Mouse (Mus musculus): ENCODE measurements around the gene Sdk2. TPM values are rescaled to one million over a fixed set of nuclear protein-coding genes. Genes with fewer than 3 reads are reported as not detected.
A peak's percentile ranks its signal among the peaks of the same experiment; 100 is the strongest.

Sdk2 gene
- 2.0 and 2.5 TPM in 2 replicates for polyA plus RNA-seq (2015; fragmentation: Nextera tagmentation; extraction: Ambion mirVana)

GRCm38 (mm10) chr11:114066951-114067762 is at the start of gene Sdk2:
Gene Sdk2, minus strand, starts transcription at chr11:114067046.
- Histone ChIP-seq H3K4me2 (ENCODE audit: low read depth, low read length) (peak within 1 kb of the TSS; percentile 97), H3K9me3 (replicated peaks; ENCODE audit: control insufficient read depth, low read length) (no peaks in the 10 kb centered on the region), H3K27ac (ENCODE audit: low read length) (peak within 1 kb of the TSS; percentile 87), H3K36me3 (ENCODE audit: control insufficient read depth, insufficient read depth, low read length) (no peaks in the 10 kb centered on the region), H3K27me3 (ENCODE audit: control insufficient read depth, insufficient read depth, low read length) (peaks cover 17% of the 10 kb centered on the region), H3K4me3 (replicated peaks; ENCODE audit: low read length) (peak within 1 kb of the TSS; percentile 68), H3K9ac (ENCODE audit: low read length) (peak within 1 kb of the TSS; percentile 77), H3K4me1 (ENCODE audit: control insufficient read depth, insufficient read depth, low read length) (peaks cover 18% of the 10 kb centered on the region)
- WGBS = 2% methylated on average over 46 of the region's 52 CpGs
- peak; percentile 79 for ATAC-seq (ENCODE audit: insufficient read depth, low FRiP score)

DNA sequence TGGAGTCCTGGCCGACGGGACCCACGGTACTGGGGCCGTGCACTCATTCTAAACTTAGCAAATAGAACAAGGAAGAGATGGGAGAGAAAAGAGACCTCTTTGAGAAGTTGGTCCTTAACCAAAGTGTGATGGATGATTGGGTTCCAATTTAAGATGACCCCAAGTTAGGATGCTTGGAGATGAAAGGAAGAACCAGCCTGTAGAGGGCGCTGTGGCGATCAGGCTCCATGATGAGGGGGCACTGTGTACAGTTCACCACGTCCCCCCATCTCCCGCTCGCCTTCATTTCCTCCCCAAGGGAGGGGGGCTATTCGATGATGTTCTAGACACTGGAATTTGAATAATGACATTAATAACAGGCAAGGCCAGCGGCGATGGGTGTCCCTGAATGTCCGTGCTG is 48.2 kb upstream of the Sdk2 start:
- Histone ChIP-seq H3K4me1 (ENCODE audit: control insufficient read depth, insufficient read depth, low read length) (no peaks in the 10 kb centered on the region), H3K4me3 (replicated peaks; ENCODE audit: low read length) (no peak overlapping the region), H3K9ac (ENCODE audit: low read length) (no peak overlapping the region), H3K36me3 (ENCODE audit: control insufficient read depth, insufficient read depth, low read length) (no peaks in the 10 kb centered on the region), H3K4me2 (ENCODE audit: low read depth, low read length) (no peak overlapping the region), H3K27ac (ENCODE audit: low read length) (no peak overlapping the region), H3K27me3 (ENCODE audit: control insufficient read depth, insufficient read depth, low read length) (no peaks in the 10 kb centered on the region), H3K9me3 (replicated peaks; ENCODE audit: control insufficient read depth, low read length) (no peaks in the 10 kb centered on the region)
- ATAC-seq (ENCODE audit: insufficient read depth, low FRiP score) = no peak
- 76% methylated on average over 13 of the region's 13 CpGs for WGBS

DNA sequence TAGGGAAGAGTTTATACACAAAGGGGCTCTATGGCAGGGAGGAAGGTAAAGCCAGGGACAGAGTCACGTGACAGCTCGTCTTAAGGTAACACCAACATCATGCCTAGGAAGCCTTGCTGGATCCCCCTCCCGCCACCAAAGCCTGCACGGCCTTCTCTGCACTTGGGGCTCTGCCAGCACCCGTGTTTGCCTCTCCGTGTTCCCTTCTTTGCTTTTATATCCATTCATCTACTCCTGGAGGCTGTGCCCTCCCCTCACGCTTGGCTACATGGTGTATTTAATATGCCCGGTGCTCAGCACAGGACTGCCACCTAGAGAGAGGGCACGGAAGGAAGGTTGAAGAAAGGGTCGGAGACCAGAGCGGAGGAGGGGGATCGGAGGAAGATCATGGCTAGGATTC is 47.8 kb upstream of the Sdk2 start:
- 58% methylated on average over 12 of the region's 12 CpGs for WGBS
- Histone ChIP-seq H3K4me1 (ENCODE audit: control insufficient read depth, insufficient read depth, low read length) (no peaks in the 10 kb centered on the region), H3K9ac (ENCODE audit: low read length) (no peak overlapping the region), H3K4me3 (replicated peaks; ENCODE audit: low read length) (no peak overlapping the region), H3K36me3 (ENCODE audit: control insufficient read depth, insufficient read depth, low read length) (no peaks in the 10 kb centered on the region), H3K4me2 (ENCODE audit: low read depth, low read length) (no peak overlapping the region), H3K27me3 (ENCODE audit: control insufficient read depth, insufficient read depth, low read length) (no peaks in the 10 kb centered on the region), H3K27ac (ENCODE audit: low read length) (no peak overlapping the region), H3K9me3 (replicated peaks; ENCODE audit: control insufficient read depth, low read length) (no peaks in the 10 kb centered on the region)
- no peak for ATAC-seq (ENCODE audit: insufficient read depth, low FRiP score)

- Histone ChIP-seq H3K27ac (ENCODE audit: low read length) (no peak overlapping the region), H3K9me3 (replicated peaks; ENCODE audit: control insufficient read depth, low read length) (no peaks in the 10 kb centered on the region), H3K4me3 (replicated peaks; ENCODE audit: low read length) (no peak overlapping the region), H3K9ac (ENCODE audit: low read length) (no peak overlapping the region), H3K4me1 (ENCODE audit: control insufficient read depth, insufficient read depth, low read length) (no peaks in the 10 kb centered on the region), H3K36me3 (ENCODE audit: control insufficient read depth, insufficient read depth, low read length) (no peaks in the 10 kb centered on the region), H3K4me2 (ENCODE audit: low read depth, low read length) (no peak overlapping the region), H3K27me3 (ENCODE audit: control insufficient read depth, insufficient read depth, low read length) (no peaks in the 10 kb centered on the region)
- ATAC-seq (ENCODE audit: insufficient read depth, low FRiP score) = no peak
- WGBS = 51% methylated on average over 3 of the region's 3 CpGs
Observed at GRCm38 (mm10) chr11:114110851-114111250, 44.0 kb upstream of the Sdk2 start.

DNA sequence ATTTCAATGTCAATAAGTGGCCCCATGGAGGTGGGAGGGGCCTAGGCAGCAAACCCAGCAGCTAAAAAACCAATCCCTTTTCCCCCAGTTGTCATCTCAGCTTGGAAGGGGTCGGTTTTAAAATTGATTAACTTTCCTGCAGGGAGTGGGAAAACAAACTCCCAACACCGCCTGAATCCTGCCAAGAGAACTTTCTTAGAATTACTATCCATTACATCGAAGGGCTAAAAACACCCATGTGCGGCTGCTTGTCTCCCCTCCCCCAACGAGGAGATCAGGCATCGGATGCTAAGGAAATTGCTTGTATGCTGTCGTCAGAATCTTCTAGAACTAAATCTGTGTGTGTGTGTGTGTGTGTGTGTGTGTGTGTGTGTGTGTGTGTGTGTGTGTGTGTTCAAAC is 26.8 kb upstream of the Sdk2 start:
- 35% methylated on average over 7 of the region's 7 CpGs for WGBS
- Histone ChIP-seq H3K9ac (ENCODE audit: low read length) (peak overlapping the region; percentile 1; the same call in 1 of the 2 replicates), H3K4me2 (ENCODE audit: low read depth, low read length) (no peak overlapping the region), H3K9me3 (replicated peaks; ENCODE audit: control insufficient read depth, low read length) (no peaks in the 10 kb centered on the region), H3K27me3 (ENCODE audit: control insufficient read depth, insufficient read depth, low read length) (no peaks in the 10 kb centered on the region), H3K27ac (ENCODE audit: low read length) (no peak overlapping the region), H3K36me3 (ENCODE audit: control insufficient read depth, insufficient read depth, low read length) (no peaks in the 10 kb centered on the region), H3K4me1 (ENCODE audit: control insufficient read depth, insufficient read depth, low read length) (peaks cover 4% of the 10 kb centered on the region; the same call in 1 of the 2 replicates), H3K4me3 (replicated peaks; ENCODE audit: low read length) (no peak overlapping the region)
- no peak for ATAC-seq (ENCODE audit: insufficient read depth, low FRiP score)

GRCm38 (mm10) chr11:114093175-114093574 is 26.3 kb upstream of the Sdk2 start:
- Histone ChIP-seq H3K36me3 (ENCODE audit: control insufficient read depth, insufficient read depth, low read length) (no peaks in the 10 kb centered on the region), H3K4me2 (ENCODE audit: low read depth, low read length) (no peak overlapping the region), H3K9ac (ENCODE audit: low read length) (peak overlapping the region; percentile 1; the same call in 1 of the 2 replicates), H3K4me1 (ENCODE audit: control insufficient read depth, insufficient read depth, low read length) (peaks cover 4% of the 10 kb centered on the region; the same call in 1 of the 2 replicates), H3K9me3 (replicated peaks; ENCODE audit: control insufficient read depth, low read length) (no peaks in the 10 kb centered on the region), H3K27me3 (ENCODE audit: control insufficient read depth, insufficient read depth, low read length) (no peaks in the 10 kb centered on the region), H3K4me3 (replicated peaks; ENCODE audit: low read length) (no peak overlapping the region), H3K27ac (ENCODE audit: low read length) (no peak overlapping the region)
- no peak for ATAC-seq (ENCODE audit: insufficient read depth, low FRiP score)
- WGBS = 44% methylated on average over 7 of the region's 7 CpGs

GRCm38 (mm10) chr11:114080606-114081005 is 13.8 kb upstream of the Sdk2 start:
- ATAC-seq (ENCODE audit: insufficient read depth, low FRiP score) = no peak
- 43% methylated on average over 9 of the region's 9 CpGs for WGBS
- H3K27me3 ChIP-seq (ENCODE audit: control insufficient read depth, insufficient read depth, low read length) = no peaks in the 10 kb centered on the region
- no peak overlapping the region for H3K27ac ChIP-seq (ENCODE audit: low read length)
- no peak overlapping the region for H3K4me2 ChIP-seq (ENCODE audit: low read depth, low read length)
- H3K9ac ChIP-seq (ENCODE audit: low read length) = no peak overlapping the region
- H3K4me3 ChIP-seq (replicated peaks; ENCODE audit: low read length) = no peak overlapping the region
- H3K9me3 ChIP-seq (replicated peaks; ENCODE audit: control insufficient read depth, low read length) = peaks cover 7% of the 10 kb centered on the region; the same call in 1 of the 2 replicates
- H3K4me1 ChIP-seq (ENCODE audit: control insufficient read depth, insufficient read depth, low read length) = 0 out of 2 replicates have a peak, but pooled peaks cover 3% of the 10 kb centered on the region
- no peaks in the 10 kb centered on the region for H3K36me3 ChIP-seq (ENCODE audit: control insufficient read depth, insufficient read depth, low read length)

- H3K36me3 ChIP-seq (ENCODE audit: control insufficient read depth, insufficient read depth, low read length) = no peaks in the 10 kb centered on the region
- H3K27ac ChIP-seq (ENCODE audit: low read length) = no peak overlapping the region
- 0 out of 2 replicates have a peak, but pooled peaks cover 6% of the 10 kb centered on the region for H3K4me1 ChIP-seq (ENCODE audit: control insufficient read depth, insufficient read depth, low read length)
- ATAC-seq (ENCODE audit: insufficient read depth, low FRiP score) = no peak
- 72% methylated on average over 10 of the region's 10 CpGs for WGBS
- H3K9ac ChIP-seq (ENCODE audit: low read length) = no peak overlapping the region
- peaks cover 7% of the 10 kb centered on the region for H3K27me3 ChIP-seq (ENCODE audit: control insufficient read depth, insufficient read depth, low read length)
- peaks cover 7% of the 10 kb centered on the region; the same call in 1 of the 2 replicates for H3K9me3 ChIP-seq (replicated peaks; ENCODE audit: control insufficient read depth, low read length)
- no peak overlapping the region for H3K4me3 ChIP-seq (replicated peaks; ENCODE audit: low read length)
- no peak overlapping the region for H3K4me2 ChIP-seq (ENCODE audit: low read depth, low read length)
Observed at GRCm38 (mm10) chr11:114072644-114073043, 5.8 kb upstream of the Sdk2 start.

DNA sequence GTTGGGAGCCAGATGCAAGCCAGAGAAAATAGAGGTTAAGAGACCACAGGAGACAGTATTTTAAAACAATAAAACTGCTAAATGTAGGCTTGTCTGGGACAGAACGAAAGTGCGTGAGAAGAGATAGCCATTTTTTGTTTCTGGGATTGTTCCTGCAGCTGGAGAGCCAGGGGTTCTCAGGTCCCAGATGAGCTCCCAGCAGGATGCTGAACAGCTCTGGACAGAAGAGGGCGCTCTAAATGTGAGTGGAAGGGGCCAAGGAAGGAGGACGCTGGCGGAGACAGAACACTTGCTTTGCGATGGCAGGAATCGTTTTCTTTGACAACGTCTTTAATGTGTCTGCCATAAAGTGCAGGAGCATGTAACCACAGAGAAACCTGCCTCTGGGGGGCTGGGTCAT is 5.2 kb upstream of the Sdk2 start:
- Histone ChIP-seq H3K27ac (ENCODE audit: low read length) (no peak overlapping the region), H3K36me3 (ENCODE audit: control insufficient read depth, insufficient read depth, low read length) (no peaks in the 10 kb centered on the region), H3K4me3 (replicated peaks; ENCODE audit: low read length) (no peak overlapping the region), H3K4me2 (ENCODE audit: low read depth, low read length) (no peak overlapping the region), H3K9me3 (replicated peaks; ENCODE audit: control insufficient read depth, low read length) (peaks cover 7% of the 10 kb centered on the region; the same call in 1 of the 2 replicates), H3K9ac (ENCODE audit: low read length) (no peak overlapping the region), H3K4me1 (ENCODE audit: control insufficient read depth, insufficient read depth, low read length) (0 out of 2 replicates have a peak, but pooled peaks cover 6% of the 10 kb centered on the region), H3K27me3 (ENCODE audit: control insufficient read depth, insufficient read depth, low read length) (peaks cover 10% of the 10 kb centered on the region)
- no peak for ATAC-seq (ENCODE audit: insufficient read depth, low FRiP score)
- WGBS = 20% methylated on average over 8 of the region's 8 CpGs

Measured in stomach, embryonic 16.5 days (tissue).